Mouse (Mus musculus) CD4-positive, CD25-positive, alpha-beta regulatory T cell, adult 2 months (primary cell): ENCODE measurements around the gene Ola1.

Experiments
- DNase-seq: peaks from one replicate; pipeline ENCODE4 v3.0.0-alpha.2; 2012; ENCODE audit warnings: low read depth, low spot score

Gene Ola1

GRCm38 (mm10) chr2:73218913-73219312 lies at the start of gene Ola1:
Gene Ola1, minus strand, starts transcription at chr2:73218924.
- DNase-seq = no peak

DNA sequence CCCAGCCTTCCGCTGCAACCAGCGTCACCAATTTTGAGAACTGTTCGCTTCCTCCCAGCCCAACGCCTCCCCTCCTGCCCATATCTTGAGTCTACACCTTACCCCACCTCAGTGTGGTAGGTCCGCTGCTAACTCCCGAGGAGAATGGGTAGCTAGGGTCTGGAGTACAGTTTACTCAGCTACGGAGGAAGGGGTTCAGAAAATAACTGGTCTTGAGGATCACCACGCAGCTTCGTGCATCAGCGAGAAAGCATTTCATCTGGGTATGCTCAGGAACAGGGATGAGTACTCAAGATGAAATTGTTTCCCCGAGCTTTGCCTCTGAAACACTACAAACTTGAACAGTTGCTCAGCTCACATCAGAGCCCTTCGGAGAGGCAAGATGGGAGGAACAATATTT lies 49.6 kb upstream of the Ola1 start:
- DNase-seq = peak; percentile 23

- DNase-seq = no peak
Measured at GRCm38 (mm10) chr2:73267818-73268217, 49.1 kb upstream of the Ola1 start.

- no peak for DNase-seq
Measured at GRCm38 (mm10) chr2:73267231-73267630, 48.5 kb upstream of the Ola1 start.

GRCm38 (mm10) chr2:73266623-73267022 lies 47.9 kb upstream of the Ola1 start:
- no peak for DNase-seq

DNA sequence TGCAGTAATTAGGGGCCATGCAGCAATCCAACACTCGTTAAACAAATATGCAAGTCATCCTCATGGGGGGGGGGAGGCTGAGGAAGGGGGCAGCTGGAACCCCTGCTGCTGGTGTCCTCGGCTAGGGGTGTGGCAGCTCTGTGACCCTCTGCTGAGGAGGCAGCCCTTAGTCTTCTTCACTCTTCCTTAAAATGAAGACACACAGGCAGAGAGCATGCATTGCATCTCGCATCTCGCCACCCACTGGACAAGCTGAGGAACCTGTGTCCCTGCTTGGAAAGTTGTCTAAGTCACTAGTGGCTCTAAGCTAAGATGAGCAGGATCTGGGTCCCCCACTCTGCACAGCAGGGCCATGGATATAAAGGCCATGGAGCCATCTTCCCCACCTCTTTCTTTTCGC lies 47.3 kb upstream of the Ola1 start:
- no peak for DNase-seq

- DNase-seq = no peak
Measured at GRCm38 (mm10) chr2:73264611-73265195, 46.0 kb upstream of the Ola1 start.

GRCm38 (mm10) chr2:73263794-73264610 lies 45.3 kb upstream of the Ola1 start:
- DNase-seq = no peak

DNA sequence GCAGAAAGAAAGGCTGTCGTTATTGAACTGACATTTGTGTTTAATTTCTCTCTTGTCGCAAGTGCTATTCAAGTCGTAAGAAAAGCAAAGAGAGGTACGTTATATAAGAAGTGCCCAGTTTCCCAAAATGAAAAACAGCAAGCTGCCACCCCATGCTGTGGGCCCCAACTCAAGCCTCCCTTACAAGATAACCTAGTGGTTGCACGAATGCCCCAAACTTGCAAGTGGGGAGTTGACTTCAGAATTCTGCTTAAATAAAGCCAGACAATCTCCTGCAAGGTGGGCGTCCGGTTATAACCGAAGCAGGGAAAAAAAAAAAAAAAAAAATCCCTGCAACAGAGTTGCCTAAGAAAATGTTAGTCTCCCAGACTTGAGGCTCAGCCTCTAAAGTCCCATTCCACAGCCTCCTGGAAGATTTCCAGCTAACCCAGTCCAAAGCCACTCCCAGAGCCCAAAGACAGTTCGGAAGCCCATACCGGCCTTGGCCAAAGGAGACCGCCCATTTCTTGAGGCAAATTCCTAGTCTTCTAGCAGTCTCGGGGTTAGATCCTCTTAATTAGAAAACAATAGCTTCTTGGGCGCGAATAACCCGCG lies 44.5 kb upstream of the Ola1 start:
- no peak for DNase-seq

DNA sequence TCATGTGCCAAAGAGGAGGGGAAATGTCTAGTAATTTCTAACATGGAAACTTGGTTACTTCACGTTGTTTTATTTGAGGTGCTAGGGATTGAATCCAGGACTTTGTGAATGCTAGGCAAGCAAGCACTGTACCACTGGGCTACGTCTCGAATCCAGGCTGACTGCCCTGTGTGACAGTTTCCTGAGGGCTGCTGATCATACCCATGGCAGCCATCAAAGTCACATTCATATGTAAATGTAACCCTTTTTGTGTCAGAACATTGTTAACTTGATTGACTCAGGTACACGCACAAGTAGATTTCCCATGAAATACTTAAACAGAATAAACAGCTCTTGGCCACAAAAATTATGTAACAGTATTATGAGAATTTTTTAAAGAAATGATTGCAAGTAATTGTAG lies 30.0 kb upstream of the Ola1 start:
- DNase-seq = no peak

DNA sequence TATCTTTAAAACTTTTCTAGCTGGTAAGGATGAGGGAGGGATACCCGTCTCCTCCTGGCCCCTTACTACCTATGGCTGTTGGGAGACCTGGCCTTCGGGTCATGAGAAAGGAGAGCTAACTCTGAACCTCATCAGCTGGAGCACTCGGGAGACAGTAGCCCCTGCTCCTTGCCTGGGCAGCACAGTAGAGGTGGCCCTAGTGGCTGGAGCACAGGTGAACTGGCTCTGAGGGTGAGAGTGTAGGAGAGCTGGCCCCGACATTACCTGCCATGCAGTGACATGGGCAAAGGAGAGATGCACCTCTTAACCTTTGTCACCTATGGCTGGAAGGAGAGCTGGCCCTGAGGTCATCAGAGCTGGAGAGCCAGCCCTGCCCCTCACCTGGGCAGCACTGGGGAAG lies 22.6 kb upstream of the Ola1 start:
- no peak for DNase-seq

DNA sequence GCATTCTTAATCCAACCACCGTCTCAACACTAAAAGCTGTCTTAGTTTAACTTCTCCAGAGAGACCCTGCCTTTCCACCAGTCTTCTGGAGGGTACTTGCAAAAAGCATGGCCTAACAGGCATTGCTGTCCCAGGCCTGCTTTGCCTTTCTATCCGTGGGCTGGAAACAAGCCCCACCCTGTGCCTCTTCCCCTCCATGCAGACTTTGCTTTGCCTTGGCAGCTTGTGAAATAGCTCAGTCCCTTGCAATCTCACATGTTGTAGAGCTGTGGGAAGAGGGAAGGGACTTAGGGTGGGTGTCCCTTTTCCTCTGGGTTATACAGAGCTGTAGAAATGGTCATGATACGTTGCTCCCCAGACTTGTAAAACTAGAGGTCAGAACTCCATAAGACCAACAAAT lies 12.4 kb upstream of the Ola1 start:
- no peak for DNase-seq

DNA sequence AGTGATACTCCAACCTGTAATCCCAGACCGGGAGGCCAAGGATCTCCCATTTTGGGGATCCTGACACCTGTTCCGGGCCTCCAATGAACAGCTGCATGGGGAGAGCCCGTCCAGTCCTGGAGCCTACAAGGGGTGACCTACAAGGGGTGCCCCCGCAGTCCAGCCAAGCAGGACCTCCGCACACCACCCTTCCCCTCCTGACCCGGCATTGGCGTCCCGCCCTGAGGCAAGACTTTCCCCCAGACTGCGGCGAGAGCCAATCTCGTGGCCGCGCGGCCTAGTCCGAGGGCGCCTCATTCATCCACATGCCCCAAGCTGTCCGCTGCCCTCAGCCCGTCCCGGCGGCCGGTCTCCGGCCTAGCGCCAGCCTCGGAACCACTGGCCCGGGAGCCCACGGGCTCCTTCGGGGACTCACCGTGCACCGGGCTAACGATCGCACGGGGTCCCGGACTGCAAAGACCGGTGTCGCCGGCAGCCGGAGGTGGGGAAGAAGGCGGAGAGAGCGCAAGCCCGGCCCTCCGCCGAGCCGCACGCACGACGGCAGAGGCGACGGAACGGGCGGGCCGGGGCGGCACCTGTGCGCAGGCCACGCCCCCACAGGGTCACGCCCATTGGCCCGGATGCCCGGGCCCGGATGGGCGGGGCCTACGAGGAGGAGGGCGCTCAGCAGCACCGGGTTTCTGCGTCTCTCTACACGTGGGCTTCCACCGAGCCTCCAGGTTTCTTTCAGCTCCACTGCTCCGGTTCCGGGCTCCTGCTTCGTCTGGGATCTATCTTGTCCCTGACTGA lies 4.7 kb downstream of the Ola1 start:
- peak; percentile 98 for DNase-seq

DNA sequence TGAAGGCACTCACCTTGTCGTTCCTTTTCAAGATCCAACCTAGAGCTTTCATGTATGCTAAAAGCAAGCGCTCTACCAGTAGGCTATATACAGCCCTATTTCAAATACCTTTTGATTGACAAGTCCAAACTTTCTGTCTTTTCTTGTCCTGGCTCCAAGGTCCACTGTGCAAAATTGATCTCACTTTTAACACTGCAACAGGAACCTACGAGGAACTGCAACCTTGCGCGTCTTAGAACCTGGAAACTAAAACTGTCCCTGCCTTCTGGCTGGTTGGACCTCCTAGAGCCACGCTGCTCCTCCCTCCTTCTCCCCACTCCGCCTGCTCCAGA lies 5.2 kb downstream of the Ola1 start:
- no peak for DNase-seq

GRCm38 (mm10) chr2:73204328-73204727 lies 14.4 kb downstream of the Ola1 start:
- DNase-seq = peak; percentile 20

DNA sequence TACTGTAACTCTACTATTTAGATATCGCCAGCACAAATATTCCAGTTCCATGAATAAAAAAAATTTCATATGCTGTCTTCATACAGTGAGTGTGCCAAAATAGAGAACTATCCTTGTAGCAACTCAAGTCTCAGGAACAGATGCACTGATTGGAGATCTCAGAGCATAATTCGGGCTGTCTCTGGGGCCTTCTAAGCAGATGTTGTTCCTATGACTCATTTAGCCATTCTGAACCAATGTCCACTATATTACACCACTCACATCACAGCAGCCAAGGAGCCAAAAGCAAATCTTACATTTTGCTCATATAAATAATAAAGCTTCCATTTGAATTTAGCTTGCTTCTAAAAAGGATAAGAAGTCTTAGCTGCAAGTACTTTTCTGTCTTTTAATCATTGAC lies 30.2 kb downstream of the Ola1 start:
- DNase-seq = no peak

DNA sequence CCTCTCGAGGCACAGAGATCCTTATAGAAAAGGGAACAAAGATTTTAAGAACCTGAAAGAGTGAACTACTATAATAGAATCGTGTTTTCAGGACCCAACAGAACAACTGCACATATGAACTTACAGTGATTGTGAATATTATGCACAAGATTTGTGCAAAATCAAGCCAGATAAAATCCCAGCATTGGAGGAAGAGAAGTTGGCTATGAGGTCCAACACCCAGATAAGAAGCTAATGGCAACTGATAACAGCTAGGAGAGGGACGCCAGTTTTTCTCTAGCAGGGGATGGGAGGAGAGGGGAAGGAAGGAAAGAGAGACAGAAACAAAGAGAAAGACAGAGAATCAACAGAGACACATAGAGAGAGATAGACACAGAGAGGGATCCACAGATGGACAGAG lies 33.5 kb downstream of the Ola1 start:
- no peak for DNase-seq

GRCm38 (mm10) chr2:73169496-73169895 lies 49.2 kb downstream of the Ola1 start:
- DNase-seq = no peak

GRCm38 (mm10) chr2:73167126-73167525 lies 51.6 kb downstream of the Ola1 start:
- DNase-seq = peak; percentile 86

DNA sequence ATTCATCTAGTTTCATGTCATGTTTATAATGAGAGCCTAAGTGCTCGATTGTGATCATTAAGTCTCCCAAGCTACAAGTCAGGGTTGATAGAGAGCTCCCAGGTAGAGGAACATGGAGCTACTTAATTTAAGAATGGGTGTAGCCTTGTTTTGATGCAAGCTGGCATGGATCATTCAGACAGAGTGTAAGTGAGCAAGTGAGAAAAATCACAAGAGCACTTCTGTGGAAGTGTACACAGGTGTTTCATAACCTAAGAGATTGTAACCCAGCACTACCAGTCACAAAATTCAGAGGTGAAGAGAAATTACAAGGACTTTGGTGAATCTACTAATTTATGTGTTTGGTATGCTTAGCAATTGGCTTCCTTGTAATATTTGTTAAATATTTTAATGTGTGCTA lies 54.1 kb downstream of the Ola1 start:
- DNase-seq = no peak

- peak; percentile 26 for DNase-seq
Measured at GRCm38 (mm10) chr2:73160772-73161171, 58.0 kb downstream of the Ola1 start.

GRCm38 (mm10) chr2:73157202-73157601 lies 61.5 kb downstream of the Ola1 start:
- no peak for DNase-seq
